Mouse (Mus musculus) ES-E14 (cell line): Measurements from ENCODE around the gene Wbp1l. TPM values are rescaled to one million over a fixed set of nuclear protein-coding genes. Genes with fewer than 3 reads are reported as not detected.

ENCODE experiments used
- DNase-seq: peaks from one replicate; pipeline ENCODE4 v3.0.0-alpha.2; 2013; ENCODE audit warnings: low read depth, low spot score
- H3K27ac ChIP-seq: 2 replicates; pipeline ENCODE4 v1.5.1; 2012; ENCODE audit warnings: low read depth, mild to moderate bottlenecking, low read length, moderate library complexity, mixed read lengths; ENCODE audit not compliant: poor library complexity, insufficient read depth, severe bottlenecking
- H3K36me3 ChIP-seq: 2 replicates; pipeline ENCODE4 v1.6.1; 2012; ENCODE audit warnings: mild to moderate bottlenecking, low read length, moderate library complexity, mixed read lengths; ENCODE audit not compliant: control insufficient read depth, poor library complexity, insufficient read depth, severe bottlenecking
- H3K4me1 ChIP-seq, 2 experiments: fragments of 150-350 bp in 1 of 2; sonication (generic) in 1 of 2; 2 replicates each; pipeline ENCODE4 v1.6.1; 2012; ENCODE audit warnings: low read length in 2 of 2, mild to moderate bottlenecking in 1 of 2, mixed read lengths in 1 of 2; ENCODE audit not compliant: control insufficient read depth in 2 of 2, insufficient read depth in 2 of 2, poor library complexity in 1 of 2
- H3K4me3 ChIP-seq, 2 experiments: fragments of 150-350 bp in 1 of 2; sonication (generic) in 1 of 2; 2 replicates each; pipeline ENCODE4 v1.5.1; 2012; ENCODE audit warnings: low read length in 2 of 2, low read depth in 1 of 2, mild to moderate bottlenecking in 1 of 2, mixed read lengths in 1 of 2; ENCODE audit not compliant: insufficient read depth in 1 of 2, poor library complexity in 1 of 2, severe bottlenecking in 1 of 2
- H3K9ac ChIP-seq: 2 replicates; pipeline ENCODE4 v1.6.1; 2012; ENCODE audit warnings: low read depth, mild to moderate bottlenecking, low read length, mixed read lengths; ENCODE audit not compliant: poor library complexity, insufficient read depth, severe bottlenecking
- H3K9me3 ChIP-seq: fragments of 150-350 bp; sonication (generic); 2 replicates; pipeline ENCODE4 v1.6.1; 2012; ENCODE audit warnings: low read depth, mild to moderate bottlenecking, low read length; ENCODE audit not compliant: control insufficient read depth, insufficient read depth
- CHD2 ChIP-seq: IDR thresholded peaks from 2 replicates; pipeline ENCODE4 v1.6.1; 2014; ENCODE audit warnings: mild to moderate bottlenecking, low read depth, low read length, inconsistent platforms
- HCFC1 ChIP-seq: IDR thresholded peaks from 2 replicates; pipeline ENCODE4 v1.6.1; 2012; ENCODE audit warnings: low read length, inconsistent platforms, borderline replicate concordance; ENCODE audit not compliant: insufficient read depth
- MAFK ChIP-seq: IDR thresholded peaks from 2 replicates; pipeline ENCODE4 v1.6.1; 2014; ENCODE audit warnings: mild to moderate bottlenecking, low read depth, low read length, inconsistent platforms; ENCODE audit not compliant: insufficient read depth
- ZC3H11A ChIP-seq: IDR thresholded peaks from 2 replicates; pipeline ENCODE4 v1.6.1; 2012; ENCODE audit warnings: low read depth, mild to moderate bottlenecking, inconsistent platforms, low read length, borderline replicate concordance
- ZNF384 ChIP-seq: IDR thresholded peaks from 2 replicates; pipeline ENCODE4 v1.6.1; 2012; ENCODE audit warnings: low read depth, low read length, inconsistent platforms
- in situ Hi-C, 2 experiments: fragments of 600-800 bp; cut with MboI; formaldehyde crosslinking; loops; one replicate each; pipeline ENCODE4 v1.15.1; 2025; ENCODE audit warnings: low sequenced_read_pairs in 2 of 2, inconsistent platforms in 1 of 2; ENCODE audit not compliant: unreplicated experiment in 2 of 2
- total RNA-seq: library from RNA; depleted of rRNA; stranded (reverse); fragments of 300-350 nt; gene quantifications from 2 replicates; pipeline ENCODE4 v1.2.3, GENCODE M21; 2012

Gene Wbp1l
- total RNA-seq, 1 experiment, result 40.2 TPM

DNA sequence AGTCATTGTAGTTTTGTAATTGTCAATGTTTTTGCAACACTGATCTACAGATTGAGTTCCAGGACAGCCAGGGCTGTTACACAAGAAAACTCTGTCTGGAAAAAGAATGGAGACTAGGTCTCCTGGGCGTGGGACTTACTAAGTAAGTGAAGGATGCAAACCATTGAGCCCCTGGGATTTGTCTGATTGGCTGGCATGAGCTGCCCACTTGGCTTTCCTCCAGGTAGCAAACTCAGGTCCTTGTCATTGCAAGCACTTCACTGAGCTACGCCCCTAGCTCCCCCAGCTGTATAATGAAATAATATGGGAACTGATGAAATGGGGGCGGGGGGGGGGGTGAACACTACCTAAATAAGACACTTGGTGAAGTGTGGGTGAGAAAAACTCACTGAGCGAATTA is 94.3 kb downstream of the Wbp1l start:
- Histone ChIP-seq H3K4me3 (no peak overlapping the region), H3K4me1 (peaks cover 3 to 8% of the 10 kb centered on the region in 2 experiments; a peak in 3 of 4 replicates), H3K9me3 (no peaks in the 10 kb centered on the region), H3K36me3 (no peaks in the 10 kb centered on the region), H3K9ac (no peak overlapping the region), H3K27ac (no peak overlapping the region)
- no peak for DNase-seq
- in situ Hi-C loops, result no loop called here
- TF ChIP-seq MAFK (no peak), HCFC1 (no peak), CHD2 (no peak), ZC3H11A (no peak), ZNF384 (no peak)

- in situ Hi-C loops, result no loop called here
- Histone ChIP-seq H3K9me3 (no peaks in the 10 kb centered on the region), H3K27ac (no peak overlapping the region), H3K36me3 (no peaks in the 10 kb centered on the region), H3K9ac (no peak overlapping the region), H3K4me1 (peaks cover 0 to 29% of the 10 kb centered on the region in 2 experiments; a peak in 3 of 4 replicates), H3K4me3 (no peak overlapping the region)
- no peak for DNase-seq
- TF ChIP-seq CHD2 (no peak), MAFK (no peak), ZC3H11A (no peak), ZNF384 (no peak), HCFC1 (no peak)
Measured at GRCm38 (mm10) chr19:46696482-46696881, 97.6 kb downstream of the Wbp1l start.

DNA sequence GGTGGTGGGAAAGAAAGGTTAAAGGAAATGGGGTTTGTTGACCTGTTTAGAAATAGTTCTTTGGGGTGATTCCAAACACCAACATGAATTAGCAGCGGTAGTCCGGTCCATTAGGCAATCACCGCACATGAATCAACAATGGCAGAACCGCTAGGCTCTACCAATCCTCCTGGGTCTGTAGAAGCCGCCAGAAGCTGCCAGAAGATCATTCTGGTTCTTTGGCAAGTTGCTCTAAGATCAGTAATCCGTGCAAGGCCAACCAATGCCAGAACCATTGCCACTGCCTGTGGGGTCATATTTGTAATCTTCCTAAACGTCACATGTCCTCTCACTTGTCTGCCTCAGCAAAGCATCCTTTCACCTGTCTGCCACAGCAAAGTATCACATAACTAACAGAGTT is 98.1 kb downstream of the Wbp1l start:
- no peak overlapping the region for H3K9ac ChIP-seq
- DNase-seq, result no peak
- in situ Hi-C loops, result no loop called here
- TF ChIP-seq ZNF384 (no peak), HCFC1 (no peak), ZC3H11A (no peak), MAFK (no peak), CHD2 (no peak)
- H3K27ac ChIP-seq, result no peak overlapping the region
- H3K4me3 ChIP-seq, result no peak overlapping the region
- peaks cover 0 to 29% of the 10 kb centered on the region in 2 experiments; a peak in 3 of 4 replicates for H3K4me1 ChIP-seq
- H3K9me3 ChIP-seq, result no peaks in the 10 kb centered on the region
- H3K36me3 ChIP-seq, result no peaks in the 10 kb centered on the region

GRCm38 (mm10) chr19:46697840-46698517 is 99.1 kb downstream of the Wbp1l start:
- H3K36me3 ChIP-seq, result no peaks in the 10 kb centered on the region
- TF ChIP-seq CHD2 (no peak), ZC3H11A (no peak), ZNF384 (no peak), HCFC1 (no peak), MAFK (no peak)
- no peak for DNase-seq
- H3K27ac ChIP-seq, result 0 out of 2 replicates have a peak overlapping the region, but pooled peaks have one; percentile 14
- H3K4me1 ChIP-seq, result peaks cover 0 to 27% of the 10 kb centered on the region in 2 experiments; a peak in 3 of 4 replicates
- peak overlapping the region; percentile 35; the same call in 1 of the 2 replicates for H3K9ac ChIP-seq
- H3K4me3 ChIP-seq, result peak overlapping the region; percentile 5 to 35; a peak in 2 of 4 replicates
- no peaks in the 10 kb centered on the region for H3K9me3 ChIP-seq
- in situ Hi-C loops, result no loop called here
